Mouse (Mus musculus) hindbrain, embryonic 10.5 days (tissue): ENCODE measurements around the gene Megf8. TPM values are rescaled to one million over a fixed set of nuclear protein-coding genes. Genes with fewer than 3 reads are reported as not detected.

ENCODE experiments used
- DNase-seq: peaks from one replicate; pipeline ENCODE4 v3.0.0-alpha.2; 2017; ENCODE audit warnings: low spot score
- H3K27ac ChIP-seq: fragments of 300-500 bp; sonication (generic); 2 replicates; pipeline ENCODE4 v1.5.1; 2016; ENCODE audit warnings: mild to moderate bottlenecking, moderate library complexity
- H3K27me3 ChIP-seq: fragments of 300-500 bp; sonication (generic); 2 replicates; pipeline ENCODE4 v1.6.1; 2016; ENCODE audit warnings: mild to moderate bottlenecking; ENCODE audit not compliant: poor library complexity, insufficient read depth, severe bottlenecking
- H3K36me3 ChIP-seq: fragments of 300-500 bp; sonication (generic); 2 replicates; pipeline ENCODE4 v1.6.1; 2016; ENCODE audit warnings: mild to moderate bottlenecking, moderate library complexity
- H3K4me1 ChIP-seq: fragments of 300-500 bp; sonication (generic); replicated peaks from 2 replicates; pipeline ENCODE4 v1.6.1; 2016; ENCODE audit warnings: mild to moderate bottlenecking
- H3K4me3 ChIP-seq: fragments of 300-500 bp; sonication (generic); 2 replicates; pipeline ENCODE4 v1.5.1; 2016; ENCODE audit warnings: mild to moderate bottlenecking, moderate library complexity
- H3K9me3 ChIP-seq: fragments of 300-500 bp; sonication (generic); 2 replicates; pipeline ENCODE4 v1.6.1; 2016; ENCODE audit warnings: mild to moderate bottlenecking, moderate library complexity
- WGBS: fragments of 180-500 bp; shearing (Covaris S2); methylation state at CpG from one replicate; pipeline ENCODE4 v1.1.7; 2016; 5-methylcytosine and 5-hydroxymethylcytosine counted together
- polyA plus RNA-seq: library from polyadenylated mRNA; unstranded; fragments of >200 nt; fragmentation: Nextera tagmentation; extraction: Ambion mirVana; gene quantifications from 2 replicates; pipeline ENCODE4 v1.2.1, GENCODE M21; 2016

Megf8 gene
- polyA plus RNA-seq, 1 experiment from 2014 or later = 18.2 TPM

- no peak for DNase-seq
- Histone ChIP-seq H3K36me3 (peaks cover 31% of the 10 kb centered on the region), H3K4me1 (peaks cover 71% of the 10 kb centered on the region), H3K4me3 (0 out of 2 replicates have a peak overlapping the region, but pooled peaks have one; percentile 6), H3K27ac (no peak overlapping the region), H3K27me3 (no peaks in the 10 kb centered on the region), H3K9me3 (no peaks in the 10 kb centered on the region)
- 93% methylated on average over 22 of the region's 22 CpGs for WGBS
Measured at GRCm38 (mm10) chr7:25273259-25274241, 43.4 kb upstream of the Megf8 start.

DNA sequence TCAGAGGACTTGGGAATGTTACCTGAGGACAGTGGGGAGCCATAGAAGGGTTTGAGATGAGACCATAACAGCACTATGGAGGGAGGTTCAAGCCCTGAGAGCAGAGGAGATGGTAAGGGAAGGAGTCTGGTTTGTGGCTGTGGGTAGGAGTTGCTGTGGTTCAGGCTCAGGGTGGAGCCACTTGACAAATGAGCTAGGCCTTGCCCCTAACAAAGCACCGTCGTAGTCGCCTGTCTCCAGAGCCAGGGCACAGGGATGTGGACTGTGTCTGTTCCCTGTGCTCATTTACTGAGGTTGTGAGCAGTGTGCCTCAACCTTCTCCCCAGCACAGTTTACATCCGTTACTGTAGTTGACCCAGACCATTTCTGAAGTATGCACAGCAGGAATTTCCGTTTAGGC, 42.4 kb upstream of the Megf8 start:
- DNase-seq = no peak
- 58% methylated on average over 5 of the region's 5 CpGs for WGBS
- H3K9me3 ChIP-seq = no peaks in the 10 kb centered on the region
- peaks cover 67% of the 10 kb centered on the region for H3K4me1 ChIP-seq
- H3K36me3 ChIP-seq = peaks cover 31% of the 10 kb centered on the region
- H3K27ac ChIP-seq = 0 out of 2 replicates have a peak overlapping the region, but pooled peaks have one; percentile 25
- no peaks in the 10 kb centered on the region for H3K27me3 ChIP-seq
- no peak overlapping the region for H3K4me3 ChIP-seq

GRCm38 (mm10) chr7:25274996-25275395, 42.0 kb upstream of the Megf8 start:
- Histone ChIP-seq H3K36me3 (peaks cover 31% of the 10 kb centered on the region), H3K27me3 (no peaks in the 10 kb centered on the region), H3K27ac (no peak overlapping the region), H3K4me1 (peaks cover 67% of the 10 kb centered on the region), H3K9me3 (no peaks in the 10 kb centered on the region), H3K4me3 (no peak overlapping the region)
- WGBS = 86% methylated on average over 3 of the region's 3 CpGs
- no peak for DNase-seq

DNA sequence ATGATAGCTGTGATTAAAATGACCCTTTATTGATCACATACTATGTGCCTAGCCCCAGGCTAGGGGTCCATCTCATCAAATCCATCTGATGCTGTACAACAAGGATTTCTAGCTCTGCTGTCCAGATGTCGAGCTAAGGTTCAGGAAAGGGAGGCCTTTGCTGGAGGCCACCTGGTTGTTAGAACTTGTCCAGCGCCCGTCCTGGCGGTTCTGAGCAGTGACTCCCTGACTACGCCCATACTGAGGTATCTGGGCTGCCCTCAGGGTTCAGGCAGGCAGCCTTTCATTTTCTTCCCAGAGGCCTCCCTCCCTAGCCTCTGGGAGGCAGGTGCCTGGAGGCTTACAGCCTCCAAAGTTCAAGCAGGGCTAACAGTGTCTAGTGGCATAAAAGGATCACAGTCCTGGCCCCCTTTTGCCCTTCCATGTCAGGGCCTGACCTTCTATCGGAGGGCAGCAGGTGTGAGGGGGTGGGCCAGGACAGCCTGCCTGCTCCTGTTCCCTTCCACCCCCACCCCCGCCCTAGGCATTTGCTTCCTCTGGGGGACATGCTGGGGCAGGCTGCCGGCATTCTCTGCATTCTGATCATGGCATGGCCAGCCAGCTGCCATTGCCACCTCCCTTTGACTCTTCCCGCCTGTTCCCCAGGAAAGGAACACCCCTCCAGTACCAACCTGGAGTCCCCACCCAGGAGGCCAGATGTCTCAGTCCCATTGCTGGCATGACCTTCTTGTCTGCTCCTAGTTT, 41.2 kb upstream of the Megf8 start:
- no peak for DNase-seq
- H3K4me1 ChIP-seq = peaks cover 67% of the 10 kb centered on the region
- H3K27ac ChIP-seq = peak overlapping the region; percentile 70
- H3K36me3 ChIP-seq = peaks cover 31% of the 10 kb centered on the region
- H3K4me3 ChIP-seq = no peak overlapping the region; the same call in 1 of the 2 replicates
- no peaks in the 10 kb centered on the region for H3K9me3 ChIP-seq
- H3K27me3 ChIP-seq = no peaks in the 10 kb centered on the region
- 54% methylated on average over 9 of the region's 9 CpGs for WGBS

DNA sequence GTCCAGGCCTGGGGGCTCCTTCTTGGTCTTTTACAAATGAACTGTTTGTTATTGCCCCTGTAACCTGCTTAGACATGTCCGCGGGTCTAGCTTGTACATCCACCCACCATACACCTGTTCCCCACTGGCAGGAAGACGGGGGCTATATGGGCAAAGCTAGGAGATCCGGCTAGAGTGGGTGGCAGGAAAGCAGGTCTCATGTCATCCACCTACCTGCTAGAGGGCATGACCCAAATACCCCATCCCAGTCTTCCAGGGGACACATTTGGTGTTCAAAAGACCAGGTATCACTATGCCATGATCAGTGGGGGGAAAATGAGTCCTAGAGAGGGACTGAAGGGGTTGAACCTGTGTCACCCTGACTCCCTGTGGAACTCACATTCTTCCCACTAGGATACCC, 39.6 kb upstream of the Megf8 start:
- 89% methylated on average over 4 of the region's 4 CpGs for WGBS
- peaks cover 74% of the 10 kb centered on the region for H3K4me1 ChIP-seq
- peaks cover 14% of the 10 kb centered on the region for H3K36me3 ChIP-seq
- no peak for DNase-seq
- no peaks in the 10 kb centered on the region for H3K27me3 ChIP-seq
- H3K4me3 ChIP-seq = peak overlapping the region; percentile 85
- H3K27ac ChIP-seq = peak overlapping the region; percentile 98
- no peaks in the 10 kb centered on the region for H3K9me3 ChIP-seq

GRCm38 (mm10) chr7:25277998-25278340, 39.0 kb upstream of the Megf8 start:
- Histone ChIP-seq H3K36me3 (peaks cover 8% of the 10 kb centered on the region), H3K27me3 (no peaks in the 10 kb centered on the region), H3K9me3 (no peaks in the 10 kb centered on the region), H3K4me1 (peaks cover 78% of the 10 kb centered on the region), H3K4me3 (peak overlapping the region; percentile 85), H3K27ac (peak overlapping the region; percentile 98)
- WGBS = 16% methylated on average over 4 of the region's 4 CpGs
- DNase-seq = no peak

GRCm38 (mm10) chr7:25278341-25279075, 38.5 kb upstream of the Megf8 start:
- H3K36me3 ChIP-seq = peaks cover 3% of the 10 kb centered on the region
- DNase-seq = peak; percentile 91
- no peaks in the 10 kb centered on the region for H3K27me3 ChIP-seq
- peaks cover 78% of the 10 kb centered on the region for H3K4me1 ChIP-seq
- H3K27ac ChIP-seq = peak overlapping the region; percentile 98
- peak overlapping the region; percentile 85 for H3K4me3 ChIP-seq
- WGBS = under 1% methylated on average over 60 of the region's 60 CpGs
- H3K9me3 ChIP-seq = no peaks in the 10 kb centered on the region

GRCm38 (mm10) chr7:25279076-25279860, 37.7 kb upstream of the Megf8 start:
- Histone ChIP-seq H3K4me3 (peak overlapping the region; percentile 85), H3K27ac (peak overlapping the region; percentile 98), H3K27me3 (no peaks in the 10 kb centered on the region), H3K4me1 (peaks cover 84% of the 10 kb centered on the region), H3K9me3 (no peaks in the 10 kb centered on the region), H3K36me3 (no peaks in the 10 kb centered on the region)
- WGBS = under 1% methylated on average over 49 of the region's 49 CpGs
- peak; percentile 88 for DNase-seq

- 1% methylated on average over 6 of the region's 6 CpGs for WGBS
- Histone ChIP-seq H3K27me3 (no peaks in the 10 kb centered on the region), H3K36me3 (peaks cover 8% of the 10 kb centered on the region), H3K27ac (peak overlapping the region; percentile 98), H3K4me1 (peaks cover 84% of the 10 kb centered on the region), H3K9me3 (no peaks in the 10 kb centered on the region), H3K4me3 (peak overlapping the region; percentile 85)
- peak; percentile 44 for DNase-seq
Measured at GRCm38 (mm10) chr7:25279861-25280791, 36.8 kb upstream of the Megf8 start.

DNA sequence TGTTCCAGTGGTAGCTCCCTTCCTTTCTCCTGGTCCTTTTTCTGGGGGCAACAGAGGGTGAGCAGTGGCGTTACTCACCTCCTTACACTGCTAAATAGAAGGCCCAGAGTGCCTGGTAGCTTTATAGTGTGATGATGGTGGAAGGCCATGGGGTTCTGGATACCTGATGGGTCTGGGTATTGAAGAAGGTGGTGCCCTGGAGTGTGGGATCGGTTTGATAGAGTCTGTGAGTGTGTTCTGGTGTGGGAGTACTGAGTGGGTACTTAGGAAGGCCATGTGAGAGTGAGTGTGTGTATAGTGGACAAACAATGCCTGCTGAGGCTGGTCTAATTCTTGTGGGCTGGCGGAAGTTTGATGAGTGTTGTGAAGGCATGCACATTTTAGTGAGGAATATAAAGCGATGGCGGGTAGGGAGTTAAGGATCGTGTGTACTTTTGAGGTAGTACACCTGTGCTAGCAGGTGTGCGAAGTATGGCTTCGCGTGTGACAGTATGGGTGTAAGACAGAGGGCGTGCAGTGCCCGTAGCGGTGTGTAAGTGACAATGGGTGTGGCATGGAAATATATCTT, 35.7 kb upstream of the Megf8 start:
- Histone ChIP-seq H3K9me3 (no peaks in the 10 kb centered on the region), H3K4me1 (peaks cover 75% of the 10 kb centered on the region), H3K4me3 (peak overlapping the region; percentile 85), H3K27me3 (no peaks in the 10 kb centered on the region), H3K36me3 (peaks cover 20% of the 10 kb centered on the region), H3K27ac (peak overlapping the region; percentile 98)
- DNase-seq = no peak
- WGBS = 29% methylated on average over 12 of the region's 12 CpGs
